Mouse (Mus musculus): ENCODE data around the gene Ssh2. TPM values are rescaled to one million over a fixed set of nuclear protein-coding genes. Genes with fewer than 3 reads are reported as not detected.
A peak's percentile ranks its signal among the peaks of the same experiment; 100 is the strongest.

Gene Ssh2
- polyA plus RNA-seq, 1 experiment from 2014 or later, result 17.5 TPM

DNA sequence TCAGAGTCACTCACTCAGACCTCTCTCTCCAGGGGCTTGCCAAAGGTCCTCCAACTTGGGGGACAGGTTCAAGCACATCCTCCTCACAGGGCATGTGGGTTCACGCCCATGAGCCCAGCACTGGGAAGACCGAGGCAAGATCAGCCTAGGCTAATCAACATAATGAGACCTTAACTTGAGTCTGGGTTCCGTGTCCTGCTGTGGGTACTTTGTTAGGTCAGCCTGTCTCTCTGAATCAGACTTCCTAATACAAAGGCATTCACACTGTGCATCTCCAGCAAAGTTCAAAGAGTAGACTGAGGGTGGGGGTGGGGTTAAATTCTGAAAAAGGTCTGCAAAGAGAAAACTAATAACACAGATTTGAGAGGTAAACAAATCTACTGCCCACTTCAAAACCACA, 249.0 kb downstream of the Ssh2 start:
- H3K9ac ChIP-seq, result peak overlapping the region; percentile 58; the same call in 1 of the 2 replicates
- peaks cover 66% of the 10 kb centered on the region for H3K4me1 ChIP-seq
- ATAC-seq (ENCODE audit: extremely low read depth, insufficient number of reproducible peaks, low FRiP score, low TSS enrichment), result no peak
- 70% methylated on average over 3 of the region's 3 CpGs for WGBS
- H3K9me3 ChIP-seq, result no peaks in the 10 kb centered on the region
- H3K4me2 ChIP-seq, result peak overlapping the region; percentile 27
- H3K27me3 ChIP-seq (replicated peaks), result peaks cover 58% of the 10 kb centered on the region
- H3K27ac ChIP-seq (replicated peaks), result peak overlapping the region; percentile 95
- H3K36me3 ChIP-seq, result peaks cover 18% of the 10 kb centered on the region
- no peak overlapping the region for H3K4me3 ChIP-seq

DNA sequence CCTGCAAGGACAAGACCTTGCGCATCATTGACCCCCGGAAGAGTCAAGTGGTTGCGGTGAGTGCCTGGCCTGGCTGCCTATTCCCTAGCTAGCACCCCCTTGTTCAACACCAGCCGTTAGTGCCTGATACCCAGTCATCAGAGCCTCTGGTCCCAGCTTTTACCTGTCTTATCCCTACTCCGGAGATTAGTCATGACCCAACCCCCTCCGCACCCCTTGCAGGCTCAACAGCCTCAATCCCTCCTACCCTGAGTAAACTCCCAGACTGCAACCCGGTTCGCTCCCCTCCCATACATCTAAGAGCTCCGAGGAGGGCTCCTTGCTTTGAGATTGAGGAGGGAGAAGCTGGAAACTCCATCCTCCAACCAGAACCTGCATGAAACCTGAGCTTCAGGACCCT, 250.5 kb downstream of the Ssh2 start:
- peak overlapping the region; percentile 41; the same call in 1 of the 2 replicates for H3K9ac ChIP-seq
- H3K27ac ChIP-seq (replicated peaks), result no peak overlapping the region
- H3K9me3 ChIP-seq, result no peaks in the 10 kb centered on the region
- H3K4me2 ChIP-seq, result peak overlapping the region; percentile 40
- 38% methylated on average over 9 of the region's 9 CpGs for WGBS
- peaks cover 60% of the 10 kb centered on the region for H3K4me1 ChIP-seq
- H3K4me3 ChIP-seq, result peak overlapping the region; percentile 8; the same call in 1 of the 2 replicates
- ATAC-seq (ENCODE audit: extremely low read depth, insufficient number of reproducible peaks, low FRiP score, low TSS enrichment), result no peak
- peaks cover 50% of the 10 kb centered on the region for H3K27me3 ChIP-seq (replicated peaks)
- peaks cover 27% of the 10 kb centered on the region for H3K36me3 ChIP-seq

DNA sequence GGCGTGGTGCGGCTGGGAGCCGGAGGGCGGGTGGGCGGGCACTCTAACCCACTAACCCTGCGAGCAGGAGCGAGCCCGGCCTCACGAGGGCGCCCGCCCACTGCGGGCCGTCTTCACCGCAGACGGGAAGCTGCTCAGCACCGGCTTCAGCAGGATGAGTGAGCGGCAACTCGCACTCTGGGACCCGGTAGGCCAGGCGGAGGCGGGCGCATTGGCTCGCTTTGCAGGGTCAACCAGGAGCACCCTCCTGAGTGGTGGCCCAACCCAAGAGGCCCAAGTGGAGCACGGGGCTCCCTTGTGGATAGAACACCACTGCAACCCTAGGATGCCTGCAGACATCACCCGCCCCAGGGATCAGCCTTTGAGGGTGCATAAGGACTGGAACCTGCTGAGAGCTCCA, 251.1 kb downstream of the Ssh2 start:
- Histone ChIP-seq H3K27me3 (replicated peaks) (peaks cover 53% of the 10 kb centered on the region), H3K9ac (peak overlapping the region; percentile 41), H3K4me3 (peak overlapping the region; percentile 8; the same call in 1 of the 2 replicates), H3K9me3 (no peaks in the 10 kb centered on the region), H3K4me1 (peaks cover 53% of the 10 kb centered on the region), H3K27ac (replicated peaks) (no peak overlapping the region), H3K4me2 (peak overlapping the region; percentile 40), H3K36me3 (peaks cover 33% of the 10 kb centered on the region)
- 7% methylated on average over 25 of the region's 25 CpGs for WGBS
- no peak for ATAC-seq (ENCODE audit: extremely low read depth, insufficient number of reproducible peaks, low FRiP score, low TSS enrichment)

DNA sequence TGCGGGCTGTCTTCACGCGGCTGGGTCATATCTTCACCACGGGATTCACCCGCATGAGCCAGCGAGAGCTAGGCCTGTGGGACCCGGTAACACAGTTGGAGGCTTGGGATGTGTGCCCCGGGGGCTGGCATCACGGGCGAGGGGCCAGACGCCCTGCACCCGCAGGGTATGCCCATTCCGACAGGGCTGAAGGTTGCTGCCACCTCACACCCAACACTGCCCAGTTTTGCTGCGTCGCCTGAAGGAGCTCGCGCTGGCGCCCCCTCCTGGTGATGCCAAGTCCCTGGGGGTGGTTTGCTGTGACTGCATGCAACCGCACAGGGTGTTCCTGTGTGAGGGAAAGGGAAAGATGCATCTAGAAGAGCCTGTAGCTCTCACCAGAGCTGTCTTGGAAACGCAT, 251.7 kb downstream of the Ssh2 start:
- no peaks in the 10 kb centered on the region for H3K9me3 ChIP-seq
- H3K4me1 ChIP-seq, result peaks cover 52% of the 10 kb centered on the region
- H3K9ac ChIP-seq, result peak overlapping the region; percentile 41; the same call in 1 of the 2 replicates
- H3K4me3 ChIP-seq, result no peak overlapping the region
- H3K27me3 ChIP-seq (replicated peaks), result peaks cover 53% of the 10 kb centered on the region
- H3K4me2 ChIP-seq, result peak overlapping the region; percentile 40
- peaks cover 39% of the 10 kb centered on the region for H3K36me3 ChIP-seq
- ATAC-seq (ENCODE audit: extremely low read depth, insufficient number of reproducible peaks, low FRiP score, low TSS enrichment), result no peak
- no peak overlapping the region for H3K27ac ChIP-seq (replicated peaks)
- 17% methylated on average over 20 of the region's 20 CpGs for WGBS

DNA sequence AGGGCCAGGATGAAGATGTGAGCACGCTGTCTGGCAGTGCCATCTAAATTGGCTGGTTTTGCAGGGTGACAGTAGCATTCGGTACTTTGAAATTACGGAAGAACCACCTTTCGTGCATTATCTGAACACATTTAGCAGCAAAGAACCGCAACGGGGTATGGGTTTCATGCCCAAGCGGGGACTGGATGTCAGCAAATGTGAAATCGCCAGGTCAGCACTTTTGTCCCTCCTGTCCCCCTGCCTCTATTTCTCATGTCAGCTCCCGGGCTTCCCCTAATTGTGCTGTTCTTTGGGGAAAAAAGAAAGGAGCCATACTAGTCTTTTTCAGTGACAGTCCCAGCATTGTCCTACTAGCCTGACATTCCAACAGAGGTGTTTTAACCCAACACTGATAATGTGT, 252.3 kb downstream of the Ssh2 start:
- ATAC-seq (ENCODE audit: extremely low read depth, insufficient number of reproducible peaks, low FRiP score, low TSS enrichment), result no peak
- Histone ChIP-seq H3K9ac (no peak overlapping the region), H3K4me1 (peaks cover 46% of the 10 kb centered on the region), H3K27ac (replicated peaks) (no peak overlapping the region), H3K27me3 (replicated peaks) (peaks cover 53% of the 10 kb centered on the region), H3K9me3 (no peaks in the 10 kb centered on the region), H3K4me3 (no peak overlapping the region), H3K36me3 (peaks cover 45% of the 10 kb centered on the region), H3K4me2 (no peak overlapping the region)
- WGBS, result 77% methylated on average over 9 of the region's 9 CpGs

DNA sequence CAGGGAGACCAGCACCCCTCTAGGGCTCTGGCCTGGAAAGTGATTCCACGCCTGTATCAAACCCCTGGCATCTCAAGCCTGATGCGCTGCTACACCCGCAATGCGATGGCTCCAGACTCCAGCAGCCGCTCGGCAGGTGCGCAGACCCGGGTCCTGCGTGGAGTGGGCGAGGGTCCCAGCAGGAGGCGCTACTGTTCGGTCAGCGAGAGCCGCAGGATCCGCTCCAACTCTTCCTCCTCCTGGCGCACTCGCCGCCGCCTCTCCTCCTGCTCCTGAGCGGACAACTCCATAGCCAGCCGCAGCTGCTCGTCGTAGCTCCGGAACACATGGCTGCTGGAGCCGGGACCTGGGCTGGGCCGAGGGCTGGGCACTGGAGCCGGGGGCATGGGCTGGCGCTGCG, 255.3 kb downstream of the Ssh2 start:
- Histone ChIP-seq H3K4me2 (no peak overlapping the region), H3K27ac (replicated peaks) (no peak overlapping the region), H3K27me3 (replicated peaks) (peaks cover 37% of the 10 kb centered on the region), H3K36me3 (peaks cover 56% of the 10 kb centered on the region), H3K9ac (no peak overlapping the region), H3K4me1 (peaks cover 16% of the 10 kb centered on the region), H3K9me3 (no peaks in the 10 kb centered on the region), H3K4me3 (no peak overlapping the region)
- ATAC-seq (ENCODE audit: extremely low read depth, insufficient number of reproducible peaks, low FRiP score, low TSS enrichment), result no peak
- WGBS, result 70% methylated on average over 29 of the region's 29 CpGs

DNA sequence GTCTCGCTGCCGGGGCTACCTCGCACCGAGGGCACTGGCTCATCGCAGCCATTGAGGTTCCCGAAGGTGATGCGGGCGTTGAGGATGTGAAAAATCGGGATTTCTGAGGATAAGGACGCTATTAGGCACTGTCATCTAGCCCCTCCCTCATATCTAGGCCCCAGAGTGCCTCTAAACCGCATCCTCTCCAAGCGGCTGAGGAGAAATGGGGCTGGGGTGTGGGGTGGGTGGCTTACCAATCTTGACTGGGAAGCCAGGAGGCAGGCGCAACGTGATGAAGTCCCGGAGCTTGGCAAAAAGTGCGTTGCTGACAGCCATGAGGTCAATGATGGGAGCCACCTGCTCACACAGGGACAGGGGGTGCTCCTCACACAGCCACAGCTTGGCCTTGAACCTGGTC, 256.7 kb downstream of the Ssh2 start:
- no peak overlapping the region for H3K9ac ChIP-seq
- no peaks in the 10 kb centered on the region for H3K9me3 ChIP-seq
- no peak overlapping the region for H3K4me2 ChIP-seq
- no peak overlapping the region for H3K4me3 ChIP-seq
- ATAC-seq (ENCODE audit: extremely low read depth, insufficient number of reproducible peaks, low FRiP score, low TSS enrichment), result no peak
- H3K4me1 ChIP-seq, result peaks cover 2% of the 10 kb centered on the region
- 76% methylated on average over 16 of the region's 16 CpGs for WGBS
- peaks cover 24% of the 10 kb centered on the region for H3K27me3 ChIP-seq (replicated peaks)
- no peak overlapping the region for H3K27ac ChIP-seq (replicated peaks)
- peaks cover 56% of the 10 kb centered on the region for H3K36me3 ChIP-seq

DNA sequence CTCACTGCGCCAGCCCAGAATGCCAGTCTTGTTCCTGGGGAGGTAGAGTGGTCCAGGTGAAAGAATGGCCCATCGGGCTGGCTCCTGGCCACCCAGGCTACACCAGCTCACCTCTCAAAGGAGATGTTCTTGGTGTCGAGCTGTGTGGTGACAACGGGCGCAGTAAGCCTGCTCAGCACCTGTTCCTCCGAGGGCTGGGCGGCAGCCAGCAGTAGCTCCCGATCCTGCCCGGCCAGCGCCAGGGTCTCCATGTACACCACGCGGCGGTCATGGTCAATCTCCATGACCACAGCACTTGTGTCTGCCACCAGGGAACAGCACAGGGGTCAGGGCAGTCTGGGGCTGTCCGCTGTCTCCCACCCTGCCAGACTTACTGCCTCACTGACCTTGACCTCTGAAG, 260.1 kb downstream of the Ssh2 start:
- no peak for ATAC-seq (ENCODE audit: extremely low read depth, insufficient number of reproducible peaks, low FRiP score, low TSS enrichment)
- Histone ChIP-seq H3K27ac (replicated peaks) (no peak overlapping the region), H3K9ac (no peak overlapping the region), H3K4me2 (no peak overlapping the region), H3K4me1 (no peaks in the 10 kb centered on the region), H3K36me3 (peaks cover 38% of the 10 kb centered on the region), H3K9me3 (no peaks in the 10 kb centered on the region), H3K4me3 (no peak overlapping the region), H3K27me3 (replicated peaks) (peaks cover 6% of the 10 kb centered on the region; the same call in 1 of the 2 replicates)
- 86% methylated on average over 14 of the region's 14 CpGs for WGBS

DNA sequence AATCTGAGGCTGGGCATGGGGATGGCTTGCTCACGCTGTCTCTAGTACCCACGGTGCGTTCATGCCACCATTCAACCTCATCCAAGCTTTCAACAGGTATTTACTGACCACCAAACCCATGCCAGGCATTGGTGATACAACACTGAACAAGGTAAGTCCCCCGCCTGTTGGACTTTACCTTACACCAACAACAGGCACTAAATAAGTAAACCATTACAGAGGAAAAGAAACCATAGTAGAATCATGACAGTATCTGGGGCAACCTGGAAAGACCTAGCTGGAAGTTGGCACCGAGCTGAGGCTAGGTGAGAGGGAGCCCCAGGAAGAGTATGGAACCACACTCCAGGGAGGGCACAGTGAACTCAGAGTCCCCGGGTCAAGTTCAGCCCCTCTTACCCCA, 260.8 kb downstream of the Ssh2 start:
- H3K4me2 ChIP-seq, result no peak overlapping the region
- no peaks in the 10 kb centered on the region for H3K9me3 ChIP-seq
- H3K4me3 ChIP-seq, result no peak overlapping the region
- 85% methylated on average over 6 of the region's 6 CpGs for WGBS
- ATAC-seq (ENCODE audit: extremely low read depth, insufficient number of reproducible peaks, low FRiP score, low TSS enrichment), result no peak
- H3K4me1 ChIP-seq, result no peaks in the 10 kb centered on the region
- H3K9ac ChIP-seq, result no peak overlapping the region
- H3K36me3 ChIP-seq, result peaks cover 31% of the 10 kb centered on the region
- H3K27ac ChIP-seq (replicated peaks), result no peak overlapping the region
- no peaks in the 10 kb centered on the region for H3K27me3 ChIP-seq (replicated peaks)

DNA sequence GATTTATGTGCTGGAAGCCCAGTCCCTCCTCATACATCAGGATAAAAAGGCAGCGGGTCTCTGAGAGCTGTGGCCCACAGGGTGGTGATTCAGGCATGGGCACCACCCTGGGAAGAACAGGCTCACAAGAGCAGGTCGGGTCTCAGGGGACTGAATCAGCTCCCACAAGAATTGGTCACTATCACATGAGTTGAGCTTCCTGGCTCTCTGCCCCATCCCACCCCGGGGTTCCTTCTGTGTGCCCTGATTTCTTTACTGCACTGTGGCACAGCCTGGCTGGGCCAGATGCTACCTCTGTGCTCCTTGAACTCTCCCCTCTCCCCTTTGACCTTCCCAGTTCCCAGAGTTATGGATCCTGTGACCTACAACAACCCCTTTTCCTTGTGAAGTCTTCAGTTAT, 267.0 kb downstream of the Ssh2 start:
- Histone ChIP-seq H3K4me1 (peaks cover 35% of the 10 kb centered on the region), H3K9me3 (no peaks in the 10 kb centered on the region), H3K9ac (no peak overlapping the region), H3K4me3 (no peak overlapping the region), H3K27me3 (replicated peaks) (no peaks in the 10 kb centered on the region; the same call in 1 of the 2 replicates), H3K4me2 (no peak overlapping the region), H3K36me3 (no peaks in the 10 kb centered on the region), H3K27ac (replicated peaks) (no peak overlapping the region)
- WGBS, result 55% methylated on average over 3 of the region's 3 CpGs
- no peak for ATAC-seq (ENCODE audit: extremely low read depth, insufficient number of reproducible peaks, low FRiP score, low TSS enrichment)

DNA sequence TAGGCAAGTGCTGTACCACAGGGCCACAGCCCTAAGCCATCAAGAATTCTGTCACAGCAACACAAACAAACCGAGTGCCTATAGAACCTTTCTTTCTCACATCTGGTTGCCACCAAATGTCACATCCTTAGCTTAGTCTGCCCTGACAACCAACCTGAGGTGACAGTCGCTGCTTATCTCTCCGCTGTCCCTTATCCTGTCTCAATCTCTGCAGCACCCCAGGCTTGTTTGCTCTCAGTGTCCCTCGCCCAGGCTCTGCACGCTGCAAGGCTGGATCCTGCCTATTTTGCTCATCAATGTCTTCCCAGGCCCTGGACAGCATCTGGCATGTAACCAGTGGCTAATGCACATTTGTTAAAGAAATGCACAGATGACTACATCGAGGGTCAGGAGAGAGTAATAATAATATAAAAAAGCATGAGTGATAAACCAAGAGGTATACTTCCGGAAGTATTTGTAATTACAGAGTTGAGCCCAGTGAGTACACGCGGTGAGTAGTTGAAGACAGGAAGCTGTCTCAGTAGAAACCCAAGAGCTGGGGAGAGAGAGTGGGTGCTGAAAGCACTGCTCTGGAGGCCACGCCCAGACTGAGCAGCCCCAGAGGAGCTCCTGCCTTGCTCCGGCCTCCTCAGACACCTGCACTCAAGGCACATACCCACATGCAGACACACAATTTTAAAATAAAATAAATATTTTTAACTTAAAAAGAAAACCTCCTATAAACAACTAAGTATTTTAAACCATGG, 267.6 kb downstream of the Ssh2 start:
- WGBS, result 32% methylated on average over 11 of the region's 11 CpGs
- Histone ChIP-seq H3K4me3 (no peak overlapping the region), H3K4me2 (no peak overlapping the region), H3K36me3 (no peaks in the 10 kb centered on the region), H3K27me3 (replicated peaks) (no peaks in the 10 kb centered on the region; the same call in 1 of the 2 replicates), H3K9me3 (no peaks in the 10 kb centered on the region), H3K9ac (no peak overlapping the region), H3K27ac (replicated peaks) (no peak overlapping the region), H3K4me1 (peaks cover 41% of the 10 kb centered on the region)
- ATAC-seq (ENCODE audit: extremely low read depth, insufficient number of reproducible peaks, low FRiP score, low TSS enrichment), result no peak

DNA sequence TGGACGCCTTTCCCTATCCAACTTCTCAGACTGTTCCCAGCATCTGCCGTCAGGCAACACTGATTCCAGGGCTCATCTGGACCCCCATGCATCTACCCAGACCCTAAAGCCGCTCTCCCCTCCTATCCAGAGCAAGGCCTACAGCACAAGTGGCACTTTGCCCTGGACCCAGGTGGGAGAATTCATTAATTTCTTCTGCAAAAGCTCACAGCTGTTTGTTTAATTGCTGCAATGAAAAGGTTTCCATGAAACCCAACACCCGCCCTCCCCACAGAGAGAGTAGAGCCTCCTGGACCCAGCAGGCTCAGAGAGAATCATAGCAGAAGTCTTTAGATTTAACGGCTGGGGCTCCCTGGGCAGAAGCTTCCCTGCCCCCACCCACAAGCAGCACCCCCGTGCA, 269.1 kb downstream of the Ssh2 start:
- Histone ChIP-seq H3K36me3 (no peaks in the 10 kb centered on the region), H3K9me3 (no peaks in the 10 kb centered on the region), H3K27ac (replicated peaks) (no peak overlapping the region), H3K27me3 (replicated peaks) (no peaks in the 10 kb centered on the region; the same call in 1 of the 2 replicates), H3K4me1 (peaks cover 53% of the 10 kb centered on the region), H3K4me3 (no peak overlapping the region), H3K4me2 (no peak overlapping the region), H3K9ac (no peak overlapping the region)
- whole genome bisulfite sequencing, result 66% methylated on average over 6 of the region's 6 CpGs
- ATAC-seq (ENCODE audit: extremely low read depth, insufficient number of reproducible peaks, low FRiP score, low TSS enrichment), result no peak

Measured in heart, embryonic 13.5 days (tissue).